Mouse (Mus musculus): ENCODE measurements around the gene Frmd8.

GRCm38 (mm10) chr19:5881155-5881554 lies 6.1 kb upstream of the Frmd8 start:
- TF ChIP-seq POLR2A (IDR thresholded peaks at IDR 0.05; ENCODE audit: extremely low read depth, insufficient read depth, low read length) (no peak), CTCF (IDR thresholded peaks at IDR 0.05; ENCODE audit: low read depth, low read length) (no peak)

Data from liver, adult 2 months (tissue).